Mouse (Mus musculus): Measurements from ENCODE around the gene Clk1. TPM values are rescaled to one million over a fixed set of nuclear protein-coding genes. Genes with fewer than 3 reads are reported as not detected.

The Clk1 gene
- total RNA-seq, 2 experiments from 2014 or later: 104 to 159 TPM

- no peak for TF ChIP-seq CTCF (conservative IDR thresholded peaks at IDR 0.05)
- Histone ChIP-seq H3K4me3 (no peak overlapping the region), H3K27ac (no peak overlapping the region)
- DNase-seq (ENCODE audit: low spot score in 2 of 2): no peak
Measured at GRCm38 (mm10) chr1:58364551-58364950, 59.3 kb downstream of the Clk1 start.

- no peak overlapping the region for H3K4me3 ChIP-seq
- no peak for TF ChIP-seq CTCF (conservative IDR thresholded peaks at IDR 0.05)
- H3K27ac ChIP-seq: no peak overlapping the region
- DNase-seq (ENCODE audit: low spot score in 2 of 2): no peak
Measured at GRCm38 (mm10) chr1:58362296-58362695, 61.6 kb downstream of the Clk1 start.

Other genes starting within 250 kb of the Clk1 start
- gene Aox4, start 213.7 kb downstream of the Clk1 start, total RNA-seq (2021): 1 to 10 TPM; 2.2 to 2.5 TPM
- not detected for gene Aox2, start 145.7 kb downstream of the Clk1 start, total RNA-seq (2021)
- gene Bzw1, start 31.2 kb downstream of the Clk1 start, total RNA-seq (2021): 100 to 1,000 TPM; 108 to 111 TPM
- 10 to 100 TPM; 17.6 to 21.3 TPM for gene Nif3l1, start 21.1 kb upstream of the Clk1 start, total RNA-seq (2021)
- gene Ppil3, start 21.4 kb upstream of the Clk1 start, total RNA-seq (2021): 10 to 100 TPM; 27.5 to 31.3 TPM
- gene Orc2, start 81.0 kb upstream of the Clk1 start, total RNA-seq (2021): 10 to 100 TPM; 24.7 to 27.9 TPM
- gene Fam126b, start 162.3 kb upstream of the Clk1 start, total RNA-seq (2021): 100 to 1,000 TPM; 120 to 124 TPM
- gene Ndufb3, start 162.3 kb upstream of the Clk1 start, total RNA-seq (2021): 100 to 1,000 TPM; 109 to 111 TPM

All from layer of hippocampus, adult 2 months (tissue).